Mouse (Mus musculus) neural tube, embryonic 15.5 days (tissue): Measurements from ENCODE around the gene Arntl. TPM values are rescaled to one million over a fixed set of nuclear protein-coding genes. Genes with fewer than 3 reads are reported as not detected.
"Not testable (repeated sequence)": the region's sequence is repeated elsewhere in the genome, so short reads cannot be mapped to it uniquely, and the experiment has no call there.

Experiments
- ATAC-seq: fragments of 200-750 bp; cut with Nextera tagmentation; 2 replicates; pipeline ENCODE4 v1.8.0; 2017; ENCODE audit warnings: mild to moderate bottlenecking, moderate TSS enrichment, moderate library complexity; ENCODE audit not compliant: low FRiP score
- H3K27ac ChIP-seq: fragments of 300-500 bp; sonication (generic); replicated peaks from 2 replicates; pipeline ENCODE4 v1.5.1; 2015; ENCODE audit warnings: mild to moderate bottlenecking, inconsistent platforms
- H3K27me3 ChIP-seq: fragments of 300-500 bp; sonication (generic); replicated peaks from 2 replicates; pipeline ENCODE4 v1.6.1; 2015; ENCODE audit warnings: inconsistent platforms
- H3K36me3 ChIP-seq: fragments of 300-500 bp; sonication (generic); 2 replicates; pipeline ENCODE4 v1.6.1; 2015; ENCODE audit warnings: inconsistent platforms
- H3K4me1 ChIP-seq: fragments of 300-500 bp; sonication (generic); 2 replicates; pipeline ENCODE4 v1.6.1; 2015; ENCODE audit warnings: inconsistent platforms
- H3K4me2 ChIP-seq: fragments of 300-500 bp; sonication (generic); 2 replicates; pipeline ENCODE4 v1.6.1; 2015; ENCODE audit warnings: inconsistent platforms, mild to moderate bottlenecking, moderate library complexity
- H3K4me3 ChIP-seq: fragments of 300-500 bp; sonication (generic); replicated peaks from 2 replicates; pipeline ENCODE4 v1.5.1; 2015; ENCODE audit warnings: mild to moderate bottlenecking, inconsistent platforms
- H3K9ac ChIP-seq: fragments of 300-500 bp; sonication (generic); replicated peaks from 2 replicates; pipeline ENCODE4 v1.6.1; 2015; ENCODE audit warnings: mild to moderate bottlenecking, inconsistent platforms
- H3K9me3 ChIP-seq: fragments of 300-500 bp; sonication (generic); replicated peaks from 2 replicates; pipeline ENCODE4 v1.6.1; 2016; ENCODE audit warnings: inconsistent platforms
- WGBS: fragments of 180-500 bp; shearing (Covaris S2); methylation state at CpG from one replicate; pipeline ENCODE4 v1.1.7; 2015; ENCODE audit warnings: mixed read lengths; 5-methylcytosine and 5-hydroxymethylcytosine counted together
- polyA plus RNA-seq: library from polyadenylated mRNA; unstranded; fragments of >200 nt; fragmentation: Nextera tagmentation; extraction: Ambion mirVana; gene quantifications from 2 replicates; pipeline ENCODE4 v1.2.1, GENCODE M21; 2015

The Arntl gene
- polyA plus RNA-seq, 1 experiment from 2014 or later, result 14.4 TPM

GRCm38 (mm10) chr7:113258430-113258829 lies 51.2 kb downstream of the Arntl start:
- H3K36me3 ChIP-seq, result no peaks in the 10 kb centered on the region
- H3K9me3 ChIP-seq, result no peaks in the 10 kb centered on the region
- H3K27ac ChIP-seq, result no peak overlapping the region
- 73% methylated on average over 4 of the region's 4 CpGs for whole genome bisulfite sequencing
- no peak overlapping the region for H3K4me2 ChIP-seq
- no peak overlapping the region for H3K4me3 ChIP-seq
- H3K4me1 ChIP-seq, result peaks cover 3% of the 10 kb centered on the region; the same call in 1 of the 2 replicates
- no peak for ATAC-seq
- no peak overlapping the region for H3K9ac ChIP-seq
- no peaks in the 10 kb centered on the region for H3K27me3 ChIP-seq

- peak; percentile 72; the same call in 1 of the 2 replicates for ATAC-seq
- no peak overlapping the region for H3K4me2 ChIP-seq
- H3K9me3 ChIP-seq, result no peaks in the 10 kb centered on the region
- no peak overlapping the region for H3K9ac ChIP-seq
- WGBS, result 62% methylated on average over 21 of the region's 21 CpGs
- H3K27ac ChIP-seq, result no peak overlapping the region
- H3K27me3 ChIP-seq, result no peaks in the 10 kb centered on the region
- no peak overlapping the region for H3K4me3 ChIP-seq
- no peaks in the 10 kb centered on the region for H3K4me1 ChIP-seq
- H3K36me3 ChIP-seq, result no peaks in the 10 kb centered on the region
Measured at GRCm38 (mm10) chr7:113260321-113261167, 53.3 kb downstream of the Arntl start.

GRCm38 (mm10) chr7:113261690-113262089 lies 54.4 kb downstream of the Arntl start:
- 59% methylated on average over 3 of the region's 3 CpGs for WGBS
- H3K4me3 ChIP-seq, result no peak overlapping the region
- H3K27me3 ChIP-seq, result no peaks in the 10 kb centered on the region
- H3K4me1 ChIP-seq, result no peaks in the 10 kb centered on the region
- H3K9ac ChIP-seq, result no peak overlapping the region
- H3K27ac ChIP-seq, result no peak overlapping the region
- no peaks in the 10 kb centered on the region for H3K9me3 ChIP-seq
- H3K4me2 ChIP-seq, result no peak overlapping the region
- H3K36me3 ChIP-seq, result no peaks in the 10 kb centered on the region
- ATAC-seq, result no peak

- not testable (repeated sequence) for H3K27me3 ChIP-seq, H3K9me3 ChIP-seq, H3K36me3 ChIP-seq, H3K4me2 ChIP-seq, H3K4me1 ChIP-seq, H3K4me3 ChIP-seq, H3K9ac ChIP-seq, H3K27ac ChIP-seq, ATAC-seq
- 43% methylated on average over 14 of the region's 14 CpGs for WGBS
Measured at GRCm38 (mm10) chr7:113262510-113263467, 55.5 kb downstream of the Arntl start.

GRCm38 (mm10) chr7:113263990-113264389 lies 56.7 kb downstream of the Arntl start:
- H3K9ac ChIP-seq, result no peak overlapping the region
- H3K4me1 ChIP-seq, result 0 out of 2 replicates have a peak, but pooled peaks cover 3% of the 10 kb centered on the region
- 89% methylated on average over 1 of the region's 1 CpGs for WGBS
- no peak for ATAC-seq
- no peaks in the 10 kb centered on the region for H3K36me3 ChIP-seq
- no peaks in the 10 kb centered on the region for H3K27me3 ChIP-seq
- H3K27ac ChIP-seq, result no peak overlapping the region
- no peak overlapping the region for H3K4me2 ChIP-seq
- H3K4me3 ChIP-seq, result no peak overlapping the region
- no peaks in the 10 kb centered on the region for H3K9me3 ChIP-seq

GRCm38 (mm10) chr7:113268287-113268686 lies 61.0 kb downstream of the Arntl start:
- no peak overlapping the region for H3K27ac ChIP-seq
- peaks cover 30% of the 10 kb centered on the region for H3K4me1 ChIP-seq
- WGBS, result 82% methylated on average over 9 of the region's 9 CpGs
- no peaks in the 10 kb centered on the region for H3K36me3 ChIP-seq
- H3K9me3 ChIP-seq, result no peaks in the 10 kb centered on the region
- H3K27me3 ChIP-seq, result no peaks in the 10 kb centered on the region
- ATAC-seq, result no peak
- no peak overlapping the region for H3K4me2 ChIP-seq
- no peak overlapping the region for H3K4me3 ChIP-seq
- H3K9ac ChIP-seq, result no peak overlapping the region

- Histone ChIP-seq H3K4me3 (no peak overlapping the region), H3K4me2 (no peak overlapping the region), H3K9ac (no peak overlapping the region), H3K9me3 (no peaks in the 10 kb centered on the region), H3K27me3 (no peaks in the 10 kb centered on the region), H3K4me1 (peaks cover 30% of the 10 kb centered on the region), H3K27ac (no peak overlapping the region), H3K36me3 (no peaks in the 10 kb centered on the region)
- ATAC-seq, result no peak
Measured at GRCm38 (mm10) chr7:113269081-113269480, 61.8 kb downstream of the Arntl start.

- 57% methylated on average over 3 of the region's 3 CpGs for WGBS
- H3K27me3 ChIP-seq, result no peaks in the 10 kb centered on the region
- peaks cover 30% of the 10 kb centered on the region for H3K4me1 ChIP-seq
- no peak overlapping the region for H3K9ac ChIP-seq
- no peak overlapping the region for H3K4me2 ChIP-seq
- ATAC-seq, result no peak
- H3K4me3 ChIP-seq, result no peak overlapping the region
- no peaks in the 10 kb centered on the region for H3K9me3 ChIP-seq
- peak overlapping the region; percentile 51 for H3K27ac ChIP-seq
- H3K36me3 ChIP-seq, result no peaks in the 10 kb centered on the region
Measured at GRCm38 (mm10) chr7:113269921-113270320, 62.7 kb downstream of the Arntl start.

- H3K27ac ChIP-seq, result peak overlapping the region; percentile 51; the same call in 1 of the 2 replicates
- WGBS, result 45% methylated on average over 10 of the region's 10 CpGs
Measured at GRCm38 (mm10) chr7:113270551-113270950, 63.3 kb downstream of the Arntl start.

GRCm38 (mm10) chr7:113270991-113271390 lies 63.7 kb downstream of the Arntl start:
- ATAC-seq, result no peak
- Histone ChIP-seq H3K4me3 (no peak overlapping the region), H3K27me3 (no peaks in the 10 kb centered on the region), H3K36me3 (no peaks in the 10 kb centered on the region), H3K4me2 (no peak overlapping the region), H3K4me1 (peaks cover 30% of the 10 kb centered on the region), H3K9me3 (no peaks in the 10 kb centered on the region), H3K27ac (peak overlapping the region; percentile 54; the same call in 1 of the 2 replicates), H3K9ac (no peak overlapping the region)
- 69% methylated on average over 2 of the region's 2 CpGs for WGBS

More at GRCm38 (mm10) chr7:113270551-113270950, 63.3 kb downstream of the Arntl start:
- no peaks in the 10 kb centered on the region for H3K27me3 ChIP-seq
- no peak overlapping the region for H3K4me3 ChIP-seq
- no peak overlapping the region for H3K9ac ChIP-seq
- no peaks in the 10 kb centered on the region for H3K36me3 ChIP-seq
- H3K4me1 ChIP-seq, result peaks cover 30% of the 10 kb centered on the region
- peak; percentile 48 for ATAC-seq
- no peak overlapping the region for H3K4me2 ChIP-seq
- no peaks in the 10 kb centered on the region for H3K9me3 ChIP-seq

- ATAC-seq, result no peak
- H3K9me3 ChIP-seq, result no peaks in the 10 kb centered on the region
- 85% methylated on average over 5 of the region's 6 CpGs for WGBS
- H3K27ac ChIP-seq, result no peak overlapping the region
- peaks cover 30% of the 10 kb centered on the region for H3K4me1 ChIP-seq
- H3K4me2 ChIP-seq, result no peak overlapping the region
- H3K36me3 ChIP-seq, result no peaks in the 10 kb centered on the region
- no peak overlapping the region for H3K9ac ChIP-seq
- no peaks in the 10 kb centered on the region for H3K27me3 ChIP-seq
- no peak overlapping the region for H3K4me3 ChIP-seq
Measured at GRCm38 (mm10) chr7:113272338-113272997, 65.2 kb downstream of the Arntl start.
